Mouse (Mus musculus): Measurements from ENCODE around the gene Tmem106c.

Gene Tmem106c

DNA sequence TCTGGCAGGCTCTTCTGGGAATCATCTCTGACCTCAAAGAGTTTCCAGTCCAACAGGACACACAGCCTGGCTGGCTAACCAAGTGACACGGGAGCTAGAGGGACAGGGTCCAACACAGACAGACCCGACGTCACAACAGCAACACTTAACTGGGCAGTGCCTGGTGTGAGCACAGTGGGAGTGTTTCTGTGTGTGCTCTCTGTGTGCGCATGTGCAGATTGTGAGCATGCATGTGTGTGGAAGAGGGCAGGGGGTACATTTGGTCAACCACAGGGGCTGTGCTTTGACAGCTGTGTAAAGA is 11.2 kb upstream of the Tmem106c start:
- no peak for DNase-seq (ENCODE audit: low spot score)

DNA sequence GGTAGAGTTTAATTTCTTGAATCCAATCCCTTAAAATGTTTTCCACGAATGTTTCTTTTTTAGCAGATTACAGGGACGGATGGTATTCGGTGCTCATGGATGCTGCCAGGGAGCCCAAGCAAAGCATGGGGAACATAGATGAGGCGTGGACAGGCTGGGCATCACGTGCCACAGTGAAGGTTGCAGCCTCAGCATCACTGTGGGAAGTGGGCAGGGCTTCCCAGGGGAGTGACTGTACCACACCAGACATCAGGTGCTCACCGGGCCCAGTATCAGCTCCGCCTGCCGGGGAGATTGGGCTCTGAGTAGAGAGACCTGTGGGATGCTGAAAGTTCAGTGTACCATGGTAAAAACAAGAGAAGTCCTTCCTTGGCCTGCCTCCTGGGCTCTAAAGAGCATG is 9.3 kb upstream of the Tmem106c start:
- no peak for DNase-seq (ENCODE audit: low spot score)

DNA sequence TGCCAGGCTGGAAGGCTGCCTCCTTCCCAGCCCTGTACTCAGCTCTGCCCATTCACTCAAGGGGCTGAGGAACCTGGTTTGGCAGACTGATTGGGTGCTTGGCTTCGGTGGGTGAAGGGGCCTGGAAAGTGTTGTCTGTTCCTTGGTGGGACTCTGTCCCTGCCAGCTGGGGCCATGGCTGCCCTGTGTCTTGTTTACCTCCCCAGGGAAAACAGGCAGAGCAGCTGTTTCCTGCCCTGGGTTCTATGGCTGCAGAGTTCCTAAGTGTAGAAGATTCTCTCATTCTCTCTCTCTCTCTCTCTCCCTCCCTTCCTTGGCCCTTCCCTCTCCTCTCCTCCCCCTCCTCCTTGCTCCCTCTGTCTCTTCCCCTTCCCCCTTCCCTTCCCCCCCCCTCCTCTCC is 8.7 kb upstream of the Tmem106c start:
- no peak for DNase-seq (ENCODE audit: low spot score)

DNA sequence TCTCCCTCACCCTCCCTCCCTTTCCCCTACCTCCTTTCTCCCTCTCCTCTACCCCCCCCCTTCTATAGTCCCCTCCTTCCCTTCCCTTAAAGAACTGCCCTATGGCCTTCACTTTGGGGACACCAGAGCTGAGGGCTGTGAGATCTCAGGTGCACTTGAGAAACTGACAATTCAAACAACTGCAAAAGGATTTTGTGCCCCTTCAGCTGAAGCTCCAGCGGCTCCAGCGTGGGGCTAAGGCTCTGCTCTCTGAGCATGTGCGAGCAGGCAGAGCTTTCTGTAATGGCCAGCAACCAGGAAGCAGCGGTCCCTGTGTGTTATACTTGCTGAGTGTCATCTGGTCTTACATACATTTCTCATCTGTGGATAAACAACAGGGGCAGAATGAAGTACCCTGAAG is 8.3 kb upstream of the Tmem106c start:
- DNase-seq (ENCODE audit: low spot score), result no peak

DNA sequence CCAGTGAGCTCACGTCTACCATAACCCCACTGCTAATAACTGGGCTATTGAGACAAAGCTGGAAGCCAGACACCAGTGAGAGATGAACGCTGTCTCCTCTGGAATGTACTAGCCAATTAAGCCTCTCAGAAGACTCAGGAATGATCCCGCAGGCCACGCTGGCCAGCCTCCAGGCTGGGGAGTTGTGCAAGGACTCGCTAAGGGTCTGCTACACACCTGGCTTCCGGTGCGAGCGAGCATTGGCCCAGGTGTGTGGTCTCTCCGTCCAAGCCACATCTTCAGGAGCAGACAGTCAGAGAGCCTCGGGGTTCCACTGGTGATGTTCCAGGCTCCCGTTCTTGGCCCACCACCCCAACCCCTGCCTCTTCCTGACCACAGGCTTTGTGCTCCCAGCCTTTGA is 7.6 kb upstream of the Tmem106c start:
- no peak for DNase-seq (ENCODE audit: low spot score)

DNA sequence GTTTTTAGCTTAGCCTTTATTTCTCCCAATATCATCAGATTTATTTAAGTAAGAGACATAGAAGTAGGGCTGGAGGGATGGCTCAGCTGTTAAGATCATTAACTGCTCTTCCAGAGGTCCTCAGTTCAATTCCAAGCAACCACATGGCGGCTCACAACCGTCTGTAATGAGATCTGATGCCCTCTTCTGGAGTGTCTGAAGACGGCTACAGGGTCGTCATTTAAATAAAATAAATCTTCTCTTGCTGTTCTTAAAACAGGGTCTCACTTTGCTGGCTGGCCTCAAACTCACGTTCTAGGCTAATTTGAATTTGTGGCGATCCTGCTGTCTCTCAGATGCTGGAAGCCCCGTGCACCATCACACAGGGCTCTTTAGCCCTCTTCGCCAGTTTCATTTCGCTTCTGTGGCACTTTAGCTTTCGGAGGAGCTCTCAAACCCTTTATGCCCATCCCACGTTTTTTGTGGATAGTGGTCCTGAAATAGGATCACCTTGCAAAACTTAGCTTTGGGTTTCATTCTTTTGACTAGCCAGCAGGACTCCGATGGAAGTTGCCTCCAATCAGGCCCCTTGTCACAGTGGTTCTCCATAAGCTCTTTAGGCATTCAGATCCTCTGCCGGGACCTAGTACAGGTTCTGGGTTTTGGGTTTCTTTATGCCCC is 541 bp upstream of the Tmem106c start:
- no peak for DNase-seq (ENCODE audit: low spot score)

DNA sequence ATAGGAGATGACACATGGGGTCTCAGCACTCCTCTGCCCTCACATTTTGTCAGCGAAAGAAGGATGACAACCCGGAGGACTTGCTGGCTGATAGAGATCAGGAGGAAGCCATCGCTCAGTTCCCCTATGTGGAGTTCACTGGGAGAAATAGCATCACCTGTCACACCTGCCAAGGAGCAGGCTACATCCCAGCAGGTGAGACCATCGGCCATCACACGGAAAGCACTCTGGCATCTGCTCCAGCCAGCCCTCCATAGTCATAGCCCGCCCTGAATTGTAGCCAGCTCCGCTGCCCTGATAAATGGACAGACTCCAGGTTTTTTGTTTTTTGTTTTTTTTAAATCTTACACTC is 812 bp downstream of the Tmem106c start:
- no peak for DNase-seq (ENCODE audit: low spot score)

DNA sequence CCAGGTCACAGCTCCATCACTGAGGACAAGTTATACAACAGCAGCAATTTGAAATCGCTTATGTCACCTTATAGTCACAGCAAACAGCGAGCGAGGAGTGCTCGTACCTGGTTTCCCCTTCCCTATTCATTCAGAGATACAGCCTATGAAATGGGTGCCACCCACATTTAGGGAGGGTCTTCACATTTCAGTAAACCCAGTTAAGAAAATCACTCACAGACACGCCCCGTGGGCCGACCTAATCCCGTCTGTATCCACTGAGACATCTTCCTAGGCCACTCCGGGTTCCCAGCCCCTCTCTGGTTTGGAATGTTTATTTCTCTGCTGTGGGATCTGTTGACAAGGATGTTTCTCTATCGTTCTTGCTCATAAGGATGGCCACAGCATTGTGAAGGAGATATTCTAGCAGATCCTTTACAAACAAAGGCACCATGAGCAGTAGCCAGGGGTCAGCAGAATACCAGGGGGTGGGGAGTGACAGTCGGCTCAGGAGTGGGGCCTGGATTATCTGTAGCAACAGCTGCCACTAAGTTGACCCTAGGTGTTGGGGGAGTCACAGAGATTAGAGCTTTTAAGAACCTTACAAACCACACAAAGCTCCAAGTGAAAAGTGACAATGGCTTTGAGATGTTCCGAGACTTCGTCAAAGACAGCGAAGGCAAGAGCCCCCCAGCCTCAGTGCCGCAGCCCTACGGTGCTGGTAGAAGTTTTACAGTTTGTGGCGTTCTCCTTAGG is 1.5 kb downstream of the Tmem106c start:
- DNase-seq (ENCODE audit: low spot score), result no peak

DNA sequence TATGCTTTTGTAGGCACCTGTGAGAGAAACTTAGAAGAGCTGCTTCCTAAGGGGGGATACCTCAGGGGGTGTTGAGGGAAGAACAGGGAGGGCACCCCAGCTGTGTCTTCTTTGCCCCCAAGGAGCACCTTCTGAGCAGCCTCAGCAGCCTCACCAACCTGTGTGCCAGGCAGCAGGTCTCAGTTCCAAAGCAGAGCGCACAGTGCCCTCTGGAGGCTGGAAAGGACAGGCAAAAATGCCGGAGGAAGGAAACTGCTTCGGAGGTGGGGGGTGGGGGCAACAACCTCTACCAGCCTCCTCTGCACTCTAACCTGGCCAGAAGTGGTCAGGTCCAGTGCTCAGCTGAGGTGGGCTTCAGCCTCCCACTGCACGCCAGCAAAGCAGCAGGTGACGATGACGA is 6.3 kb downstream of the Tmem106c start:
- DNase-seq (ENCODE audit: low spot score), result no peak

DNA sequence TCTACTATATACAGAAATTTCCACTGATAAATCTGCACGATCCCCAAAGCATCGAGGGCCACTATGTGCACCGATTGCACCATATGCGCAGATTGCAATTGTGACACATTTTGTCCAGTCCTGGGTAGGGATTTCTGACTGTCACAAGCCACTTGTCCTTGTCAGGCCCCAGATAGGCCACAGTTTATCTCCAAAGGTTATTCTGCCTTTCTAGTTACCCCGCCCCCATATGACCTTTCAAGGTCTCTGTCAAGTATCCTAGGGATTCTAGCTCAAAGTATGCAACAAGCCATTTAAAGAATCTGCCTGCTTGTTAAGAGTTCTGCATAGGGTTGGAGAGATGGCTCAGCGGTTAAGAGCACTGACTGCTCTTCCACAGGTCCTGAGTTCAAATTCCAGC is 8.6 kb downstream of the Tmem106c start:
- no peak for DNase-seq (ENCODE audit: low spot score)

DNA sequence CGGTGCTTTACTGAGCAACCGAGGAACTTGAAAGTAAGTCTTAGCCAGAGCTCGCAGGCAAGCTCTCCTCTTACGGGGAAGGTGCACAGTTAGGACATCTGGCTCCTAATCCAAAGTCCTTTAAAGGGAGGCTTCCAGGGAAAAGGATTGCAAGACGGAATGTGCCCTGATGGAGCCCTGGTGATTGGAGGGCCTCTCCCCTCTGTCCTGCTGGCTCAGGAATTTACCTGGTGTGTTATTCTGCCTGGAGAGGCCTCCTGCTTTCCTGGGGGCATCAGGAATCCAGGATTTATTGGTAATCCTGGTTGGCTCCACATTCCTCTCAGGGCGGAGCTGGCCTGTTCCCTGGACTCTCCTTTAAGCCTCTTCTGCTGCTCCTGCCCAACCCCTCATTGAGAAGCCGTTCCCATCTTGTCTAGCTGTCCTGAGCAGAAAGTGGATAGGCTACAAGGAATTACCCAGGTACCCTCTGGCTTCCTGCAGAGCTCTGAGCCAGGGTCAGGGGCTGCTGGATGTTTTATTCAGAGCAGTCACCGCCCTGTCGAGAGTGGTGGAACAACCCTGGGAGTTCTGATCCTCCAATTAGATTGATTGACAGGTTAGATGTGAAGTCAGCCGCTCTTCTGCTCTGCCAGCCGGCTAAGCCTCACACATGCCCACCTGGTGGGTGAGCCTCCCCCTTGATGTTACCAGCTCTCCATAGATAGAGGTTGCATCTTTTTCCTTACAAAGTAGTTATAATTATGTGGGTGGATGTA is 9.4 kb downstream of the Tmem106c start:
- DNase-seq (ENCODE audit: low spot score), result no peak

DNA sequence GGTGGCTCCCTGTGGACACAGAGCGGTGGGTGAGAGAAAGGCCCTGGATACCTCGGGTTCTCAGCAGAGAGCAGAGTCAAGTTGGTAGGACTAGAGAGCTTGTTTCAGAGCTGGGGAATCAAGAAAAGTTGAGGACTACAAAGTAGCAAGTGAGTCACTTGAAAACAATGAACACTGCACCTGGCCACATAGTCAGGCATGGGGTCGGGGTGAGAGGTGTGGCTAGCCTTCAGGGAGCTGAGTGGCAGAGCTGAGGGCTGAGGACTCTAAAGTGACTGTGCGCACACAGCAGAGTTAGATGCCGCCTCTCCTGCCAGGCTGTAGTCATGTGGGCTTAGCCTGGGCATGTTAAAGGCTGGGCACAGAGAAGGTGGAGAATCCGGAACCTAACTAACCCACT is 17.6 kb downstream of the Tmem106c start:
- DNase-seq (ENCODE audit: low spot score), result no peak

DNA sequence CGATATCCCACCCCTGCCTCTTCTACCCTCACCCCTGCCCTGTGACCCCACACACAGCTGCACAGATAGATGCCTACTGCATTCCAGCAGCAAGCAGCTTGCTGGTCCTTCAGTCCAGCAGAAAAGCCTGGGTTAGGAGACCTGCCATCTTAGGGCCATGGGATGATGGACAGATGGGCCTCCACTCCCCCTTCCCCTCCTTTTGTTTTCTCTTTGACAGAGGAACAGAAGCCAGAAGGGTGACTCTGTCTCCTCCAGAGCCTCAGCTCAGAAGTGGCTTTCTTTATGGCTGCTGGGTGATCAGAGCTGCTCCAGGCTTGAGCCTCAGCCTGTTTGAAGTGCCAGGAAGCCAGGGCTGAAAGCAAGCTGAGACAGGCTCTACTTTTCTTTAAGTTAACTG is 25.5 kb downstream of the Tmem106c start:
- DNase-seq (ENCODE audit: low spot score), result no peak

DNA sequence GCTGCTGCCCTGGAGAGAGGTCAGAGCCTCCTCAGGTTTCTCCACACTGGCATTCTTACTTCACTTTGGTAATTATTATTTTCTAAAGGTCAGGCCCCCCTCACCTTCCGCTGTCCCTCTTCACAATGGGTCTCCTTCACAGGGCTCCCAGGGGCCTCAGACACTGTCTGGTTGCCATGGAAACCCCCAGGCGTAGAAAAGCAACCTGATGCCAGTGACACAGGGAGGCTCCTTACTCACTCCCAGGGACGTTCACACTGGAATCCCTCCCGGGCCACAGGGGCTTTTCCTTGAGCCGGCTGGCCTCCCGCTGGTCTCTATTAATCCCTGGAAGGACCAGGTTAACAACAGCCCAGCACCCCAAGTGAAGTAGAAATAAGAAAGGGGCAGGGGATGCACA is 26.1 kb downstream of the Tmem106c start:
- no peak for DNase-seq (ENCODE audit: low spot score)

DNA sequence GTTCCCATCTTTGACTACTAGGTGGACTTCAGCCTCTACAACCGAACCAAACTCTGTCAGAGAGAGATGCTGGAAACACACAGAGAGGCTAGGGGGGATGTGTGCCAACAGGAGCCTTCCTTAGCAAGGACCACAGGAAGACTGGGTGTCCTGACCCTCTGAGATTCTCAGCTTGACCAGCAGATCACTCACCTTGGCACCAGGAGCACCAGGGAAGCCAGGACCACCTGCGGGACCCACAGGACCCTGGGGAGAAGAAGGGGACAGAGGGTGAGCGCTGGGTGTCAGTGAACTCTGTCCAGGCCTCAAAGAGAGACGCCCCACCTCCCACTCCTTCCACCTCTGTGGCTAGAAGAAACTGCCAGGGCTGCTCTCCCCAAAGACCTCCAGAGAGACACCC is 26.7 kb downstream of the Tmem106c start:
- DNase-seq (ENCODE audit: low spot score), result no peak

DNA sequence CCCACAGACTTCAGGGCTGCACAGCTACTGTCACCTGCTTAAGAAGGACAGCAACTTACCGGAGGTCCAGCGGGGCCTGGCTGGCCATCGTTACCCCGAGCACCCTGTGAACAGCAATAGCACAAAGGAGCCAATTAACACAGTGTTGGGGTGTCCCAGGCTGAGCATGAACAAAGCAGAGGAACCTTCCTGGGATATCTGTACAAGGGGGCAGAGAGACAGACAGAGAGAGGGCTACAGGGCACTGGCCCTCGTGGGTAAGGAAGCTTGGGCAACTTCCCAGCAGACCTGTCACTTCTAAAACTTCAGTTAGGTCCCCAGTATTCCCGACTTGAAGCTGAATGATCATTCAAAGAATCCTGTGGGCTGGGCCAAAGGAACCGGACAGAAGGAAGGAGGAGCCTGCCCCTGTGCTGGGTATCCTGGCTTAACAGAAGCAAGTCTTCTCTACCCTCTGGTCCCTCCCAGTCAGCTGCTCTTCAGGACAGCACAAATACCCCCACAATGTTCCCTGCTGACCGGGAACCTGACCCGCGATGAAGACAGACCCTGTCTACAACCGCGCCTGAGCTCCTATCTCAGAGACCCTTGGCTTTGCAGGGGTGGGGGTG is 27.4 kb downstream of the Tmem106c start:
- DNase-seq (ENCODE audit: low spot score), result no peak

DNA sequence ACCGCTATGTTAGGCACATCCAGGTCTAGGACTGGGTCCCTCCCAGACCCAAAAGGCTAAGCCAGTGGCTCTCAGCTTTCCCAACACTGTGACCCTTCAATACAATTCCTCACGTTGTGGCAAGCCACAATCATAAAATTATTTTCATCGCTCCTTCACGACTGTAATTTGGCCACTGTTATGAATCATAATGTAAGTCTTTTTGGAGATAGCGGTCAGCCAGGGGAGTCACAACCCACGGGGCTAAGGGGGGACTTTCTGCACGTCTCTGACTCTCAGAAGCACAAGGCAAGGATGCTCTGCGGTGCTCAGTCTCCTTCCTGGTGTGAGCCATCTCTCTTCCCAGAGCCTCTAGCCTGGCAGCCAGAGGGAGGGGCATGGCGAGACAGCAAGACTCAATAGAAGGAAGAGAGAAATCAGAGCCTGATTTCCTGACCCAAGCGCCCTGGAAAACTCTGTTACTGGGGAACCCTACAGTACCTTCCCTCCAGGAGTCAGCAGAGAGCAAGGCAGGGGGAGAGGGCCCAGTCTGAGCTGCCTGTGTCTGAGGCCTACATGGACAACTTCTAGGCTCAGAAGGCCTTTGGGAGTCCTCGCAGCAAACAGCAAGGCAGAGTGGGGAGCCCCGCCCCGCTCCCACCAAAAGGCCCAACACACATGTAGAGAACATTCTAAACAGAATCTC is 28.2 kb downstream of the Tmem106c start:
- no peak for DNase-seq (ENCODE audit: low spot score)

DNA sequence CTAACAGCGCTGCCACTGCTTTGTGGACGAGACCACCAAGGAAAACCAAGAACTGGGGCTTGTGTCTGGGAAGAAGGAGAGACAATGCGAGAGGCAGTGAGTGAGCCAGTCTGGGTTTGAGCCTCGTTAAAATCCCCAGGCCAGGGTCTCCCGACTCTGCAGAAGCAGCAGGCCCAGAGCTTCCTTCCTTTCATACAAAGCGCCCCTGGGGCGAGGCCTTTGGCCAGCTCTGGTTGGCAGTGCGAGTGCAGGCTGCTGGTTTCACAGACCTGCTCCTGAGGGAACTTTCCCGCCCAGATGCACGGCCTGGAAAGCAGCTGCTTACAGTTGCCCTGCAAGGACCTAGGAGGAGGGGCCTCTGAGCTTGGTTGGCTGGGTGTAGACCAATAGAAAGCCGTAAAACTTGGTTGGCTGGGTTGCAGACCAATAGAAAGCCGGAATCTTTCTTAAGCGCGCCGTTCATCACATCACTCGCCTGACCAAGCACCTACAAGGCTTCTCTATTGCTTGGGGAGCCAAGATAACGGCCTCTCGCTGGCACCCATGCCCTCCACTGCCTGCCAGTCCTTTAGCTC is 28.8 kb downstream of the Tmem106c start:
- DNase-seq (ENCODE audit: low spot score), result peak; percentile 83

DNA sequence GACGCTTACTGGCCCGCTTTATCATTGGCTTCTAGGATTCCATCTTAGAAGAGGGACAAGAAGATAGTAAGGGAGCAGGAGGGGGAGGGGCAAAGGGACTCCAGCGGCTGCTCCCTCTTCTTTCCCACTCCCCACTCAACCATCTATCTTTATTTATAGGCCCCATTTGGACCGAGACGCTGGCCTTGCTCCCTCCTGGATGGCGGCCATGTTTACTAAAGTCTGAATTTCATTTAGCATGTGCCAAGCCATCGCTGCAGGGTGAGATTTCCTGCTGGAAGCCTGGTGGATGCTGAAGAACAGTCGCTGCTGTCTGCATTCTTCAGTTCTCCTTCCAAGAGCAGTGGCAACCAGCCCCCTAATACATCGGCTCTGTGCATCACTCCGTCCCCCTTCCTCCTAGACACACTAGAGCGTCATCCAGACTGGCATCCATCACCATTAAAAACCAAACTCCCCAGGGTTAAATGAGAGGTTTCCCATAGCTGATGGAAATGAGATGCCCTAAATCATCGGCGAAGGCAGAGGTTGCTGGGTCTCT is 32.8 kb downstream of the Tmem106c start:
- DNase-seq (ENCODE audit: low spot score), result no peak

DNA sequence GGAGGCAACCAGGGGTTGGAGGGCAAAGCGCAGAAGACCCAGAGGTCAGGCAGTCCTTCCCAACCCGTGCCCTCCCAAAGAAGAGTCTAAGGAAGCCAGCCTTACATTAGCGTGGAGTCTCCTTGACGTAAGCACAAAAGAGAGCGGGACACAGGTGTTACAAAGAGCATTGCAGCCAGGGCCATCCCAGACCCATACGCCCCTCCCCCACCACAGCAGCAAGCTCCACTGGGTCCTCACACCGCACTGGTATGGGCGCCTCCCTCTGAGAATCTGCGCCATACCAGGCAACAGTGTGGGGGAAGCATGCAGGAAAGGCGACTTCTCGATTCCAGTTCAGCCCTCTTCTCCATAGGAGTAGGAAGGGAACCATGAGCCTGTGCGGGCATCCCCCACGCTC is 35.5 kb downstream of the Tmem106c start:
- DNase-seq (ENCODE audit: low spot score), result no peak

DNA sequence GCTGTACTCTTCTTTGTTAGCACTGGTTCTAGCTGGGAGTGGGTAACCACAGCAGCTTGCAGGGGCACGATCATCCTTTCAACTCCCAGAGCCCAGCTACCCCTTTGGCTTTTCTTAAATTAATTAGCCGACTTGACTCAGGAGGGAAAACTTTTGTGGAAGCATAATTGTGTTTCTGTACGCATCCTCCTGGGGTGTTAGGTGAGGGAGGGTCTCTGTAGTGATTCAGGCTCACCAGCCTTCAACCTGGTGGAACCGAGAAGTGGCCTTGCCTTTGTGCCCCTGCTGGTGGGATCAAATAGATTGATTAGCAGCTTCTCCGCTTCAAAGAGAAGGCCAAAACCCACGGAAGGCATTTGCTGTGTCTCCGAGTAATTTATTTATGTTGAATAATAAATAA is 36.0 kb downstream of the Tmem106c start:
- no peak for DNase-seq (ENCODE audit: low spot score)
